Mouse (Mus musculus) spleen, embryonic (tissue): ENCODE data around the gene Cbfb.

Source experiments
- CTCF ChIA-PET: fragments of 350-600 bp; sonication (Branson Sonifier 250); formaldehyde crosslinking; loops from one replicate; lab custom pipeline; 2022; lab: Charles Lee

Gene Cbfb

GRCm38 (mm10) chr8:105266775-105267174 lies 96.3 kb downstream of the Cbfb start:
- CTCF ChIA-PET = interaction anchor here (0.6 kb wide), 1 partner anchor 29 kb away, joined by 4 read pairs; no protein-coding TSS in a partner anchor
